Mouse (Mus musculus) frontal cortex, adult 2 months (tissue): ENCODE measurements at regions not wholly inside any gene's neighbourhood (a gene's known extent, or its start where the extent isn't known, plus 50 kb on each side); places are given as distances from the start of the nearest gene placed in this dataset.

Experiments
- DNase-seq, 2 experiments: peaks; one replicate each; pipeline ENCODE4 v3.0.0; 2022; ENCODE audit warnings: low spot score in 1 of 2; ENCODE audit errors: extremely low spot score in 1 of 2

DNA sequence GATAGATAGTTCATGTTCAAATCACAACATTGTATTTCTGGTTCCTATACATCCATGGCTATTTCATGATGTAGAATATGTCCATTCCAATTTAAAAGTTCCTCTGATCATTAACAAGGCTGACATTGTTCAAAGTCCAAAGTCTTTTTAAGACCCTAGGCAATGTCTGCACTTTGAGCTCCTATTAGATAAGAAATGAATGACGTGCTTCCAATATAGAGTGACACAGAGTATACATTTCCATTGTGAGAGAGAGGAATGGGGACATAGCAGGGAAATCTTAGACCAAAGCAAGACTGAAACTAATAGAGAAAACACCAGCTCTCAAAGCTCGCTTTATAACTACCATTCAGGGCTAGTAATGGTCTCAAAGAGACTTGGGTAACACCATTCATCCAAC, 153.5 kb downstream of the Mex3b start:
- no peak for DNase-seq

- no peak for DNase-seq
Measured at GRCm38 (mm10) chr7:83023990-83024389, 156.9 kb downstream of the Mex3b start.

DNA sequence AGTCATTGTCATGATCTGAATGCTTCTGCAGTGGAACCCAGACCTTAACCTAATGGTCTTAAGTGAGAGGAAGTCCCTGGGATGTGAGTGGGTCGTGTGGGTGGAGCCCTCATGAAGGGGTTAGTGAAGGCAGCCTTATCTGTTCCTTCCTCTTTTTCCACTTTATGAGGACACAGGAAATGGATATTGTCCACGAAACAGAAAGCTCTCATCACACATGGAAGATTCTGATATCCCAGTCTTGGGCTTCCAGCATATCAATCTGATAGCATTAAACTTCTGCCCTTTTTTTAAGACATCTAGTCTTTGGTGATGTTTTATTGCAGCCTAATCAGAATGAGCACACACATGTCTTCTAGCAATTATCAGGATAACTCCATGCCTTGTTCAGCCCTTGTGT, 164.0 kb downstream of the Mex3b start:
- DNase-seq, result no peak

GRCm38 (mm10) chr7:83032025-83032424, 164.9 kb downstream of the Mex3b start:
- no peak for DNase-seq

- no peak for DNase-seq
Measured at GRCm38 (mm10) chr7:83032924-83033323, 165.8 kb downstream of the Mex3b start.

DNA sequence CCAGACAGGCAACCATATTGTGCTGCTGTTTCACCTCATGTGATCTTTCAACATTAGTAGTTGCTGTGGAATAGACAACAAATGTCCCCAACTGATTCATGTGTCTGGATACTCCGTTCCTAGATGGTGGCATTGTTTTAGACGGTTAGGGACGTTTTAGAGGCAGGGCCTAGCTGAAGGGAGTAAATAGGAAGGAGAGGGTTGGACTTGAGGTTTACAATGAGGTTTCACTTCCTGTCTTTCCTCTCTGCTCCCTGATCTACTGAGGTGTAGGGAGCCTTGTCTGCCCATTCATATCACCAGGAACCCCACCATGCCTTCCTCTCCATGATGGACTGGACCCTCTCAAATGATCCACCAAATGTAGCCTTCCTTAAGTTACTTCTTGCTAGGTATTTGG, 168.1 kb downstream of the Mex3b start:
- DNase-seq, result no peak

GRCm38 (mm10) chr7:83036397-83036796, 169.3 kb downstream of the Mex3b start:
- no peak for DNase-seq

GRCm38 (mm10) chr7:83037100-83037499, 170.0 kb downstream of the Mex3b start:
- no peak for DNase-seq

GRCm38 (mm10) chr7:83037714-83038113, 170.6 kb downstream of the Mex3b start:
- DNase-seq, result no peak

DNA sequence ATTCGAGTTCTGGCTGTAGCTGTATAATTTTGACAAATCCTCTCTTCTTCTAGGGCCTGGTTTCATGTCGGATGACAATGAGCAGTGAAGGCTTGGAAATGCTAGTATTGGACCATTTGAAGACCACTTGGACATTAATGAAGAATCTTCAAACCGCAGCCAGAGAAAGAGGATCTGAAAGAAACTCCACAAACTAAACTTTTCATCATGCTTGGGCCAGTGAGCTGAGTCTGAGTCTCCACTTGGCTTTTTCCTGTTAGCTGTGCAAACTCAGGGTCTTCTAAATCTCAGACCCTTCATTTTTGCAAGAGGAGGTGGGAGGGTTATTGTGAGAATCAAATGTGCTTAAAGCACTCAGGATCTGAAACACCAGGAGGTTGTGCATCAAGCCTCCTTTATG, 176.6 kb downstream of the Mex3b start:
- no peak for DNase-seq

GRCm38 (mm10) chr7:83045266-83045665, 178.1 kb downstream of the Mex3b start:
- no peak for DNase-seq

DNA sequence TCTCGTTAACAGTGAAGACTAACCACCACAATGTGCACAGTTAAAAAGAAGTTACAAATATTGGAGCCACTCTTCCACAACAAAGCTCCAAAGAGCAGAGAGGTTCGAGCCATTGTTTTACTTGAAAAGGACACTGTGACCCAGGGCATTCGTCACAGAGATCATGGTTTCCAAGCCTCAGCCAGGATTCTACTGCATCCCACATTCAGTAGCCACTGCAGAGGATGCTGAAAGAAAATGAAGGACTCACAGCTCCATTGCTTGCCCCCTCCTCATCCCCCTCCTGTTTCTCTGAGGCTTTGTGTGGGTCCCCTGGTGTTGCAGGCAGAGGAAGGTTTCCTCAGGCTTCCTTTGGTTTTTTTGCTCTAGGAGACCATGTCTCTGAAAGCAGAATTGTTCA, 182.9 kb downstream of the Mex3b start:
- no peak for DNase-seq

DNA sequence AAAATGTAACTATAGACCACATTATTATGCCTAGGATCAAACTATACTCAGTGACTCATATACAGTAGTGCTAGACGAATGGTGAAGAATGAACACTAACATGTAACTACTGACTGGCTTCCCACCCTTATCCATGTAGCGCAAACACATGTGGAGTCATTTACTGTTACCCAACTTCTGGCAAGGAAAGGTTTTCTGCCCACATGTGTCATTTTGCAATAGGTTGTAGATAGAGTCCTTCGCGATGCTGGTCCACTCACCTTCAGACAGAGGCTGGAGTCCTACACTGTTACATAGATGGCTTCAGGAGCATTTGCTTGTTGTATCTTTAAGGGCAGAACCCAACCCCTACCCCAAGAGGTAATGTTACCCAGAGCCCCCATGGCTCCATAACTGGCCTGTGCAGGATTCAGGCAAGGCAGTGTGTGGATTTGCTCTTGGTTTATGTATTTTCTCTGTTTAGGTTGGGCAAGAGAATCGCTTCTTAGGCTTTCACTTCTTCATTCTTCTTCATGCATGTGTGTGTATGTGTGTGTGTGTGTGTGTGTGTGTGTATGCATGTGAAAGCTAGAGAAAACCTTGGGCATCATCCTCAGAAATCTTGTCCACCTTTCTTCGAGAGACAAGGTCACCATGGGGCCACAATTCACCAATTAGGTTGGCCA, 183.8 kb downstream of the Mex3b start:
- no peak for DNase-seq

DNA sequence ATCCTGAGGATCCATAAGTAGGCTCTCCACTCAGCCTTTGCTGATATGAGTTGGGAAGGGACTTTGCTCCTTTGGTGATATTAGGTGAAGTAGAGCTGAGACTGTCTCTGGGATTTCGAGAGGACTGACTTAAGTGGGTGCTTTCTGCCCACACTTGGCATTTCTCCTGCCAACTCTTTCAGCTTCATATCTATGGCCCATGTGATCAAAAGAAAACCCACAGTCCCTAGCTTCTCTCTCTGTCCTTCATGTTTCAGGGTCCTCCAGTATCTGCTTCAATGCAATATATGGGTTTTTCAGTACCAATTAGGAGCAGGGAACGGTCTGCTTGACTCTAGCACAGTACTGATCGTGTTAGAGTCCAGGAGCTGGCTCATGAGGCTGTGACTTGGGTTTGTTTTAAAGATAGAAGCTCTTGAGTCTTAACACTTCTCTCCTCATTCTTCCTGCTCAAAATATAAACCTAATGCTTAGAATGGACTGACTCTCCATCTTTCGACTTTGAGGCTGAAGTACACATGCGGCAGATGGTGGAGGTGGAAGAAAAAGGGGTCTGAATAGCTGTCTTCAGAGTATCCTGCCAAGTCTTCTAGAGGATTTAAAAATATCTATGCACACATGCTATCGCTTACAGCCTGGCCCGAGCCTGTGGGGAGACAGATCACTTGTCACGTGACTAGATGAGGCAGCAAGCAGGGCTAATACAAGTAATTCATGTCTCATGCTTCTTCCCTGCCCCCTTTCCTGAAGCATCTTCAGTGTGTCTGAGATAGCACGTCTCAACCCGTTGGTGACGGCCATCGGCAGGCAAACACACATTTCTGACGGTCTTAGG, 189.2 kb downstream of the Mex3b start:
- peak; percentile 31 to 51 for DNase-seq

GRCm38 (mm10) chr7:83060318-83060717, 193.2 kb downstream of the Mex3b start:
- no peak for DNase-seq

GRCm38 (mm10) chr7:83060733-83061132, 193.6 kb downstream of the Mex3b start:
- DNase-seq, result no peak

DNA sequence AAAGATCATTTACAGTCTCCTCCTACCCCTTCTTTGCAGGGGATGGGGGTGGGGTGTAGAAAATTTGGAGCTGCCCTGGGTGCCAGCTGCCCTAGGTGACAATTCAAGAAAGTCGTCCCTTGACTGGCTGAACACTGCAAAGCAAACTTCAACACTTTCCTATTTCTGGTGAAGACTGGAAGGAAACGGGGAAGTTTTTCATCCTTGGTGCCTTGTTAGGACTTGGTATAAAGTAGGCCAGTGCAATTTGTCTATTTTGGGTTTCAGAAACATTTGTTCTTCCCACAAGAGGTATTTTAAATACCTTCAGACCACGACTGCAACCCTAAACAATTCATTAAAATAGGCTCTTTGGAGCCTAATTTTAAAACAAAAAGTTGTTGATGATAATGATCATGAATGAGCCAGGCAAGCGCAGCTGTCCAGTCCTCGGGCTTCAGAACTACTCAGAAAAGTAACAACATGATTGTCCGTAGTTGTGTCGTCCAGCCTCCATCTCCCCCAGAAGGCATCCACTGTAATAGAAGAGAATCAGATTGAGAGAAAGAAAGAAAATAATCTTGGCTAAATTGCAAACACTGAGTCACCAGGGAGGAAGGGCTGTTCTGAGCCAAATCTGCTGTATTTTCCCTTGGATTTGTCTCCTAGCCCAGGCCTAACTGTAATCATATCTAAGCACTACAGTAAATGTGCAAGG, 194.2 kb downstream of the Mex3b start:
- DNase-seq, result peak; percentile 14 to 63

DNA sequence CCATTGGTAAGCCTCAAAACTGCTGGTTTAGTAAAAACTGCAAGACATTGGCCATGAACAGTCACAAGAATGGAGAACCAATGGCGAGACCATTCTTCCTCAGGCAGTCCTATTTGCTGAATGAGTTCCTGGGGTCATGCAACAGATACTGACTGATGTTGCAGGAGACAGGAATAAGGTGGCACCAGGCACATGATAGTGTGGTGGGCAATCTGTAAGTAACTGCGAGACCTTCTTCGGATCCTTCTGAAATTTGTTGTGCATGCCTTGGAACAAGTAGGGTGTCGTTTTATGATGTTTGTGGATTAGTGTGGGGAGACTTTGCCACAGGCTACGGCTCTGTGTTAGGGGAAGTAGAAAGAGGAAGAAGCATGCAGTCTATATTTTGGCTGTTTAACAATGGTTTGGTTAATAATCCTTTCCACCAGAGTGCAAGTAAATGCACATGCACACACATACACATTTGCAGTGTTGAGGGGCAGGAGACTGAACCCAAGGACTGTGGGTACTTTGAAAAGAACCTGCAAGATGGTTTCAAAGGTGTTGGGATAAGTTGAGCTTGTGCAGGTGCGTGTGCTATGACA, 194.9 kb downstream of the Mex3b start:
- DNase-seq, result no peak

DNA sequence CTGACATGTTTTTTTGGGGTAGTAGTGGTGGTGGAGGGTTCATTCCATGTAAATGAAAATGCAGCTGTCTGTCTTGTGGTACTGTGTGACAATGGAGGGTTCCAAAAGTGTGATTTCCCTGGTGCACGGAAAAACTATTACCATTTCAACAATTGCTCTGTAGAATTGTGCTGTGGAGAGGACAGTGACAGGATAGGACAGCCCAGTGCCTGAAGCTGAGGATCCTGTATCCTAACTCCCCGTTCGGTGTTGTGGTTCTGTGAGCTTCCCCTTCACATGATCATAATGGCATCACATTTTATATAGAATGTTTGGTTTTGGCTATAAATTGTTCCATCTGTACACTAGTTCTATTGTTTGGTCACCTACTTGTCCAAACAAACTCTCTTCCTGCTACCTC, 196.4 kb downstream of the Mex3b start:
- DNase-seq, result no peak

- DNase-seq, result no peak
Measured at GRCm38 (mm10) chr7:83065341-83065740, 198.2 kb downstream of the Mex3b start.

DNA sequence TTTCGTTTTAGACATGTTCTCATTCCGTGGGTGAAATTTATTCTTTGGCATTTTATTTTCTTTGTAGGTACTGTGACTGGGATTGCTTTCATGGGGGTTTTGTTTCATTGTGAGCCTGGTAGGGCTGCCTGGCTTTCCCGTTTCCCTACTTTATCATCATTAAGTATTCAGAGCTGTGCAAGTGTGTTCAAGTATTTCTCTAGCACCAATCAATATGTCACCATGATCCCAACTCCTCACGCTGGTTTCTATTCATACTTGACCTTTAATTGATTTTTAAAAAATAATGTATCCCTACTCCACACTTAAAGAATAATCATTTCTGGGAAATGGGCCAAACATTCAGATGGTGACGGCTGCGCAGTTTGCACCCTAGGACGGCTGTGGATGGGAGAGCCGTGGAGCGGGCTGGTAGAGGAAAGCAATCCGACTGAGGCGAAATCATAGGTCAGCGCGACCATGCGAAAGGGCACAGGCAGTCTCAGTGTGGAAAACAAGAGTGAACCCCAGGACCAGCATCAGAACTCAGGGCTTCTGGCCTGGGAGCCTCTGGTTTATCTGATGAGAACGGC, 207.4 kb downstream of the Mex3b start:
- DNase-seq, result peak in 1 of 2 experiments; percentile 30
